Mouse (Mus musculus) CH12.LX (cell line): ENCODE measurements around the gene Pum2. TPM values are rescaled to one million over a fixed set of nuclear protein-coding genes. Genes with fewer than 3 reads are reported as not detected.

Experiments
- DNase-seq: peaks from one replicate; pipeline ENCODE4 v3.0.0-alpha.2; 2013; ENCODE audit errors: extremely low read depth
- H3K27ac ChIP-seq: 2 replicates; pipeline ENCODE4 v1.5.1; 2012; ENCODE audit warnings: low read depth, mild to moderate bottlenecking, control low read depth, moderate library complexity; ENCODE audit not compliant: insufficient read depth
- H3K27me3 ChIP-seq: replicated peaks from 2 replicates; pipeline ENCODE3; 2012; ENCODE audit warnings: inconsistent platforms
- H3K36me3 ChIP-seq, 2 experiments: replicated peaks in 1 of 2; 2 replicates each; pipeline versions ENCODE3 to v1.6.1; 2012; ENCODE audit warnings: inconsistent platforms in 1 of 2, low read length in 1 of 2, mild to moderate bottlenecking in 1 of 2, mixed read lengths in 1 of 2, moderate library complexity in 1 of 2; ENCODE audit not compliant: control insufficient read depth in 1 of 2, insufficient read depth in 1 of 2
- H3K4me1 ChIP-seq, 2 experiments: 2 replicates each; pipeline ENCODE4 v1.6.1; 2012; ENCODE audit warnings: inconsistent platforms in 1 of 2, moderate library complexity in 1 of 2; ENCODE audit not compliant: insufficient read depth in 2 of 2, control insufficient read depth in 1 of 2
- H3K4me2 ChIP-seq: 2 replicates; pipeline ENCODE4 v1.6.1; 2012; ENCODE audit warnings: low read depth, mild to moderate bottlenecking, control low read depth; ENCODE audit not compliant: poor library complexity, insufficient read depth, severe bottlenecking
- H3K4me3 ChIP-seq, 3 experiments: fragments of 150-350 bp in 1 of 3; sonication (generic) in 1 of 3; replicated peaks in 1 of 3; 2 replicates each; pipeline versions ENCODE3 to v1.5.1; 2011 to 2012; ENCODE audit warnings: low read depth in 2 of 3, low read length in 2 of 3, mild to moderate bottlenecking in 2 of 3, moderate library complexity in 2 of 3, control low read depth in 1 of 3, improper control_type of control experiment in 1 of 3, inconsistent platforms in 1 of 3, mixed read lengths in 1 of 3; ENCODE audit not compliant: poor library complexity in 1 of 3
- H3K79me2 ChIP-seq: replicated peaks from 2 replicates; pipeline ENCODE4 v1.6.1; 2012; ENCODE audit warnings: mild to moderate bottlenecking, moderate library complexity; ENCODE audit not compliant: control insufficient read depth, poor library complexity, insufficient read depth, severe bottlenecking; ENCODE audit errors: extremely low read depth
- H3K9ac ChIP-seq: 2 replicates; pipeline ENCODE4 v1.6.1; 2012; ENCODE audit warnings: low read depth, mild to moderate bottlenecking, control low read depth, moderate library complexity; ENCODE audit not compliant: insufficient read depth
- H3K9me3 ChIP-seq: replicated peaks from 2 replicates; pipeline ENCODE3; 2012; ENCODE audit warnings: low read length, inconsistent platforms, mixed read lengths
- BHLHE40 ChIP-seq: IDR thresholded peaks from 2 replicates; pipeline ENCODE4 v1.6.1; 2011; ENCODE audit warnings: mild to moderate bottlenecking, low read depth, low read length, improper control_type of control experiment
- E2F4 ChIP-seq: IDR thresholded peaks from 2 replicates; pipeline ENCODE4 v1.6.1; 2011; ENCODE audit warnings: low read depth, low read length, improper control_type of control experiment; ENCODE audit not compliant: insufficient replicate concordance
- EP300 ChIP-seq: IDR thresholded peaks from 2 replicates; pipeline ENCODE4 v1.6.1; 2011; ENCODE audit warnings: low read length, improper control_type of control experiment
- GABPA ChIP-seq: IDR thresholded peaks from 2 replicates; pipeline ENCODE4 v1.6.1; 2012; ENCODE audit warnings: low read depth, low read length, improper control_type of control experiment, inconsistent platforms; ENCODE audit not compliant: insufficient replicate concordance
- HCFC1 ChIP-seq: IDR thresholded peaks from 2 replicates; pipeline ENCODE4 v1.6.1; 2012; ENCODE audit warnings: low read depth, mild to moderate bottlenecking, inconsistent platforms, low read length, improper control_type of control experiment
- IRF4 ChIP-seq: IDR thresholded peaks from 2 replicates; pipeline ENCODE4 v1.6.1; 2014; ENCODE audit warnings: low read depth, mild to moderate bottlenecking, inconsistent platforms, low read length, improper control_type of control experiment
- JUN ChIP-seq: IDR thresholded peaks from 2 replicates; pipeline ENCODE4 v1.6.1; 2011; ENCODE audit warnings: low read depth, mild to moderate bottlenecking, low read length, improper control_type of control experiment, moderate library complexity; ENCODE audit not compliant: insufficient read depth
- JUND ChIP-seq: conservative IDR thresholded peaks from 2 replicates; pipeline ENCODE4 v1.6.1; 2011; ENCODE audit warnings: low read depth, low read length, improper control_type of control experiment
- KAT2A ChIP-seq: IDR thresholded peaks from 2 replicates; pipeline ENCODE4 v1.6.1; 2012; ENCODE audit warnings: low read length, improper control_type of control experiment, inconsistent platforms; ENCODE audit not compliant: insufficient replicate concordance
- MAZ ChIP-seq: IDR thresholded peaks from 2 replicates; pipeline ENCODE4 v1.6.1; 2012; ENCODE audit warnings: low read depth, mild to moderate bottlenecking, inconsistent platforms, low read length, improper control_type of control experiment, moderate library complexity
- MXI1 ChIP-seq: IDR thresholded peaks from 2 replicates; pipeline ENCODE4 v1.6.1; 2011; ENCODE audit warnings: mild to moderate bottlenecking, low read depth, low read length, improper control_type of control experiment
- MYC ChIP-seq: IDR thresholded peaks from 2 replicates; pipeline ENCODE4 v1.6.1; 2011; ENCODE audit warnings: low read depth, mild to moderate bottlenecking, improper control_type of control experiment, low read length
- NRF1 ChIP-seq: IDR thresholded peaks from 2 replicates; pipeline ENCODE4 v1.6.1; 2014; ENCODE audit warnings: low read depth, mild to moderate bottlenecking, inconsistent platforms, low read length, improper control_type of control experiment, moderate library complexity
- POLR2AphosphoS2 ChIP-seq: IDR thresholded peaks from 2 replicates; pipeline ENCODE4 v1.6.1; 2011; ENCODE audit warnings: low read depth, low read length, improper control_type of control experiment
- RAD21 ChIP-seq: IDR thresholded peaks from 2 replicates; pipeline ENCODE4 v1.6.1; 2011; ENCODE audit warnings: low read depth, mild to moderate bottlenecking, low read length, improper control_type of control experiment, moderate library complexity
- TCF12 ChIP-seq: IDR thresholded peaks from 2 replicates; pipeline ENCODE4 v1.6.1; 2014; ENCODE audit warnings: low read depth, mild to moderate bottlenecking, inconsistent platforms, low read length, improper control_type of control experiment
- USF1 ChIP-seq: IDR thresholded peaks from 2 replicates; pipeline ENCODE4 v1.6.1; 2014; ENCODE audit warnings: low read depth, mild to moderate bottlenecking, inconsistent platforms, low read length, improper control_type of control experiment
- ZC3H11A ChIP-seq: IDR thresholded peaks from 2 replicates; pipeline ENCODE4 v1.6.1; 2012; ENCODE audit warnings: low read depth, mild to moderate bottlenecking, inconsistent platforms, low read length, improper control_type of control experiment
- ZNF384 ChIP-seq: IDR thresholded peaks from 2 replicates; pipeline ENCODE4 v1.6.1; 2012; ENCODE audit warnings: low read depth, low read length, improper control_type of control experiment, inconsistent platforms
- dilution Hi-C: fragments of 300-500 bp; cut with MboI; formaldehyde crosslinking; loops from 2 replicates; pipeline ENCODE4 v1.14.3; 2020; ENCODE audit warnings: low sequenced_read_pairs; ENCODE audit not compliant: extremely low pct_unique_long_range_greater_than_20kb, extremely low pct_ligation_motif_present
- in situ Hi-C: fragments of 300-500 bp; cut with MboI; formaldehyde crosslinking; loops from 3 replicates; pipeline ENCODE4 v1.14.3; 2019; ENCODE audit warnings: low sequenced_read_pairs, low pct_ligation_motif_present, low pct_unique_long_range_greater_than_20kb, mixed read lengths
- polyA plus RNA-seq: library from polyadenylated mRNA; unstranded; fragments of >175 nt; gene quantifications from 2 replicates; pipeline ENCODE4 v1.2.1, GENCODE M21; 2012; ENCODE audit warnings: low read depth; ENCODE audit not compliant: insufficient read length
- total RNA-seq, 2 experiments: library from RNA; depleted of rRNA; stranded (reverse); fragments of 300-350 nt in 1 of 2; fragments of >200 nt in 1 of 2; gene quantifications; 2 replicates each; pipeline ENCODE4 v1.2.3; 2012 to 2014

Pum2 gene
- total and polyA plus RNA-seq, 3 experiments, result 52.9 to 90.2 (median 62.7) TPM

GRCm38 (mm10) chr12:8675361-8675760 is 1.4 kb downstream of the Pum2 start:
- H3K4me2 ChIP-seq, result peak overlapping the region; percentile 78
- in situ Hi-C loops (no loop called here), dilution Hi-C loops (no loop called here)
- peaks cover 0 to 39% of the 10 kb centered on the region in 2 experiments; a peak in 3 of 4 replicates for H3K4me1 ChIP-seq
- peak; percentile 19 for DNase-seq
- H3K79me2 ChIP-seq, result peaks cover 53% of the 10 kb centered on the region
- H3K9me3 ChIP-seq, result no peaks in the 10 kb centered on the region
- H3K9ac ChIP-seq, result peak overlapping the region; percentile 89
- peaks cover 0 to 11% of the 10 kb centered on the region in 2 experiments for H3K36me3 ChIP-seq
- 0 out of 2 replicates have a peak, but pooled peaks have one; percentile 28 for TF ChIP-seq MYC
- peak; percentile 57 for TF ChIP-seq MXI1
- peak; percentile 19 for TF ChIP-seq USF1
- TF ChIP-seq E2F4, result no peak
- no peak overlapping the region for H3K27ac ChIP-seq
- peak overlapping the region; percentile 83 to 95 (median 85) for H3K4me3 ChIP-seq
- H3K27me3 ChIP-seq, result no peaks in the 10 kb centered on the region

GRCm38 (mm10) chr12:8676341-8676740 is 2.4 kb downstream of the Pum2 start:
- Histone ChIP-seq H3K9ac (peak overlapping the region; percentile 89), H3K9me3 (no peaks in the 10 kb centered on the region), H3K4me2 (peak overlapping the region; percentile 96), H3K27ac (no peak overlapping the region), H3K4me1 (peaks cover 0 to 44% of the 10 kb centered on the region in 2 experiments; a peak in 3 of 4 replicates), H3K36me3 (peaks cover 0 to 16% of the 10 kb centered on the region in 2 experiments), H3K79me2 (peaks cover 62% of the 10 kb centered on the region), H3K27me3 (no peaks in the 10 kb centered on the region), H3K4me3 (peak overlapping the region in 2 of 3 experiments; percentile 10 to 83)
- in situ Hi-C loops (no loop called here), dilution Hi-C loops (no loop called here)
- no peak for TF ChIP-seq IRF4
- no peak for TF ChIP-seq NRF1
- TF ChIP-seq JUN, result no peak
- TF ChIP-seq USF1, result no peak
- no peak for TF ChIP-seq JUND
- no peak for TF ChIP-seq TCF12
- TF ChIP-seq MYC, result no peak
- TF ChIP-seq BHLHE40, result no peak
- no peak for TF ChIP-seq HCFC1
- no peak for TF ChIP-seq MAZ
- no peak for TF ChIP-seq GABPA
- TF ChIP-seq POLR2AphosphoS2, result no peak
- TF ChIP-seq RAD21, result no peak
- no peak for TF ChIP-seq ZNF384
- TF ChIP-seq MXI1, result no peak
- no peak for TF ChIP-seq KAT2A
- TF ChIP-seq ZC3H11A, result no peak
- TF ChIP-seq EP300, result no peak
- DNase-seq, result no peak
